Mouse (Mus musculus) liver, embryonic 14.5 days (tissue): Measurements from ENCODE around the gene Tmppe. TPM values are rescaled to one million over a fixed set of nuclear protein-coding genes. Genes with fewer than 3 reads are reported as not detected.

ENCODE experiments used
- ATAC-seq: fragments of 200-750 bp; cut with Nextera tagmentation; 2 replicates; pipeline ENCODE4 v1.8.0; 2017; ENCODE audit warnings: moderate number of reproducible peaks, mild to moderate bottlenecking, moderate library complexity; ENCODE audit not compliant: insufficient read depth
- DNase-seq, 3 experiments: peaks; one replicate each; pipeline ENCODE4 v3.0.0-alpha.2; 2012 to 2013; ENCODE audit warnings: low read depth in 3 of 3, low spot score in 3 of 3
- H3K27ac ChIP-seq: fragments of 300-500 bp; sonication (generic); 2 replicates; pipeline ENCODE4 v1.5.1; 2014; ENCODE audit warnings: moderate library complexity, mild to moderate bottlenecking, control low read depth, inconsistent platforms
- H3K27me3 ChIP-seq: fragments of 300-500 bp; sonication (generic); 2 replicates; pipeline ENCODE4 v1.6.1; 2014; ENCODE audit warnings: mild to moderate bottlenecking, low read length, moderate library complexity; ENCODE audit not compliant: control insufficient read depth, insufficient read depth
- H3K36me3 ChIP-seq: fragments of 300-500 bp; sonication (generic); replicated peaks from 2 replicates; pipeline ENCODE4 v1.6.1; 2014; ENCODE audit warnings: low read depth; ENCODE audit not compliant: control insufficient read depth, insufficient read depth
- H3K4me1 ChIP-seq, 2 experiments: fragments of 200-500 bp in 1 of 2; fragments of 300-500 bp in 1 of 2; sonication (generic) in 1 of 2; replicated peaks; 2 replicates each; pipeline ENCODE4 v1.6.1; 2012 to 2014; ENCODE audit warnings: antibody characterized with exemption in 1 of 2, inconsistent platforms in 1 of 2, low read length in 1 of 2; ENCODE audit not compliant: control insufficient read depth in 2 of 2, insufficient read depth in 2 of 2
- H3K4me2 ChIP-seq: fragments of 300-500 bp; sonication (generic); 2 replicates; pipeline ENCODE4 v1.6.1; 2014; ENCODE audit warnings: low read depth, mild to moderate bottlenecking, control low read depth, moderate library complexity
- H3K4me3 ChIP-seq, 2 experiments: fragments of 200-500 bp in 1 of 2; fragments of 300-500 bp in 1 of 2; sonication (generic) in 1 of 2; 2 replicates each; pipeline ENCODE4 v1.5.1; 2012 to 2014; ENCODE audit warnings: low read depth in 2 of 2, low read length in 2 of 2, mild to moderate bottlenecking in 2 of 2, control low read depth in 1 of 2, inconsistent platforms in 1 of 2, moderate library complexity in 1 of 2; ENCODE audit not compliant: insufficient read depth in 1 of 2
- H3K9ac ChIP-seq: fragments of 300-500 bp; sonication (generic); replicated peaks from 2 replicates; pipeline ENCODE4 v1.6.1; 2014; ENCODE audit warnings: mild to moderate bottlenecking, control low read depth, moderate library complexity
- H3K9me3 ChIP-seq: fragments of 300-500 bp; sonication (generic); 2 replicates; pipeline ENCODE4 v1.6.1; 2016; ENCODE audit warnings: low read length, mixed read lengths; ENCODE audit not compliant: control insufficient read depth
- CTCF ChIP-seq: IDR thresholded peaks from 2 replicates; pipeline ENCODE4 v1.5.1; 2016; ENCODE audit warnings: antibody characterized with exemption, low read depth, control low read depth
- EP300 ChIP-seq: IDR thresholded peaks from 2 replicates; pipeline ENCODE4 v1.6.1; 2016; ENCODE audit warnings: antibody characterized with exemption, low read depth
- WGBS: fragments of 180-500 bp; shearing (Covaris S2); extraction: QIAGEN DNeasy Blood & Tissue Kit; methylation state at CpG from one replicate; pipeline ENCODE4 v1.1.7; 2014; ENCODE audit not compliant: insufficient replicate concordance; 5-methylcytosine and 5-hydroxymethylcytosine counted together
- polyA plus RNA-seq, 2 experiments: library from polyadenylated mRNA; depleted of rRNA in 1 of 2; stranded (reverse) in 1 of 2; unstranded in 1 of 2; fragments of >200 nt; fragmentation: Nextera tagmentation in 1 of 2; extraction: Ambion mirVana in 1 of 2; gene quantifications; 2 replicates each; pipeline versions ENCODE4 v1.2.1 to v1.2.3; 2012 to 2014

Gene Tmppe
- polyA plus RNA-seq, 2 experiments: 0.36 to 1.2 TPM

GRCm38 (mm10) chr9:114415701-114416100 is 14.8 kb downstream of the Tmppe start:
- DNase-seq (peak in 1 of 3 experiments; percentile 53), ATAC-seq (no peak)
- Histone ChIP-seq H3K36me3 (no peaks in the 10 kb centered on the region), H3K4me3 (no peak overlapping the region), H3K4me2 (no peak overlapping the region), H3K27me3 (no peaks in the 10 kb centered on the region), H3K27ac (no peak overlapping the region), H3K9ac (no peak overlapping the region), H3K4me1 (peaks cover 0 to 3% of the 10 kb centered on the region in 2 experiments; a peak in 1 of 4 replicates), H3K9me3 (no peaks in the 10 kb centered on the region)
- 28% methylated on average over 11 of the region's 11 CpGs for WGBS
- TF ChIP-seq CTCF: peak; percentile 93
- no peak for TF ChIP-seq EP300

GRCm38 (mm10) chr9:114416646-114417517 is 16.0 kb downstream of the Tmppe start:
- H3K36me3 ChIP-seq: no peaks in the 10 kb centered on the region
- DNase-seq (no peak), ATAC-seq (no peak)
- peaks cover 0 to 3% of the 10 kb centered on the region in 2 experiments; a peak in 1 of 4 replicates for H3K4me1 ChIP-seq
- H3K4me2 ChIP-seq: no peak overlapping the region
- no peaks in the 10 kb centered on the region for H3K9me3 ChIP-seq
- no peak overlapping the region for H3K27ac ChIP-seq
- no peak overlapping the region for H3K9ac ChIP-seq
- 79% methylated on average over 21 of the region's 21 CpGs for WGBS
- no peak for TF ChIP-seq EP300
- TF ChIP-seq CTCF: no peak
- H3K4me3 ChIP-seq: no peak overlapping the region
- H3K27me3 ChIP-seq: no peaks in the 10 kb centered on the region

GRCm38 (mm10) chr9:114418187-114418586 is 17.3 kb downstream of the Tmppe start:
- no peak overlapping the region for H3K4me2 ChIP-seq
- peak in 1 of 3 experiments; percentile 51 for DNase-seq
- H3K4me1 ChIP-seq: peaks cover 0 to 3% of the 10 kb centered on the region in 2 experiments; a peak in 1 of 4 replicates
- H3K27ac ChIP-seq: no peak overlapping the region
- H3K36me3 ChIP-seq: no peaks in the 10 kb centered on the region
- H3K9ac ChIP-seq: no peak overlapping the region
- H3K4me3 ChIP-seq: no peak overlapping the region
- ATAC-seq: no peak
- H3K27me3 ChIP-seq: no peaks in the 10 kb centered on the region
- H3K9me3 ChIP-seq: no peaks in the 10 kb centered on the region
- TF ChIP-seq EP300 (no peak), CTCF (peak; percentile 78)
- WGBS: 88% methylated on average over 7 of the region's 7 CpGs

GRCm38 (mm10) chr9:114420443-114420842 is 19.5 kb downstream of the Tmppe start:
- Histone ChIP-seq H3K27ac (no peak overlapping the region), H3K27me3 (no peaks in the 10 kb centered on the region), H3K4me1 (peaks cover 0 to 3% of the 10 kb centered on the region in 2 experiments; a peak in 1 of 4 replicates), H3K36me3 (no peaks in the 10 kb centered on the region), H3K9ac (no peak overlapping the region), H3K4me2 (no peak overlapping the region), H3K4me3 (no peak overlapping the region), H3K9me3 (no peaks in the 10 kb centered on the region)
- ATAC-seq (no peak), DNase-seq (no peak)
- 72% methylated on average over 8 of the region's 8 CpGs for WGBS
- TF ChIP-seq EP300 (no peak), CTCF (no peak)

GRCm38 (mm10) chr9:114421045-114421444 is 20.1 kb downstream of the Tmppe start:
- no peaks in the 10 kb centered on the region for H3K9me3 ChIP-seq
- TF ChIP-seq EP300 (no peak), CTCF (peak; percentile 55)
- H3K4me2 ChIP-seq: no peak overlapping the region
- H3K4me3 ChIP-seq: no peak overlapping the region
- DNase-seq: no peak
- H3K4me1 ChIP-seq: peaks cover 0 to 3% of the 10 kb centered on the region in 2 experiments; a peak in 1 of 4 replicates
- 60% methylated on average over 3 of the region's 3 CpGs for WGBS
- H3K9ac ChIP-seq: no peak overlapping the region
- H3K36me3 ChIP-seq: no peaks in the 10 kb centered on the region
- ATAC-seq: no peak
- H3K27ac ChIP-seq: no peak overlapping the region
- no peaks in the 10 kb centered on the region for H3K27me3 ChIP-seq
